Mouse (Mus musculus) lung, postnatal 25 days (tissue): Measurements from ENCODE around the gene Eif4g1.

ENCODE experiments used
- DNase-seq: peaks from one replicate; pipeline ENCODE4 v3.0.0; 2022; ENCODE audit warnings: low spot score

Eif4g1 gene

DNA sequence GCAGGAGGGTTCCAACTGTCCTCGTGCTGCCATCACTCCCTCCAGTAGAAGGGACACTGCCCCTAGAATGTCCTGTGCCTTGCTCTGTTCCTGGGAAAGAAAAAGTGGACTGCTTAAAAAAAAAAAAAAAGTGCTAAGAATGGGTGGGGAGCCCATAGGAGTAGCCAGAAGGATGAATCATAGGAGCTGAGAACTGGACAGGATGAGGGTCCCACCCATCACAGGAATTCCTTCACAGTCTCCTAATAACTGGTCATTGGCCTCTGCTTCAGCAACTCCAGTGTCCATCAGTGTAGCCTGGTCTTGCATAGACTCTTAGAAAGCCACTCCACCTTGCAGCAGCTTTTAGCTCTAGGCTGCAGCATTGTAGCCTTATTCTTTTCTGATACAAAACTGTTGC is 58.3 kb downstream of the Eif4g1 start:
- DNase-seq = no peak

DNA sequence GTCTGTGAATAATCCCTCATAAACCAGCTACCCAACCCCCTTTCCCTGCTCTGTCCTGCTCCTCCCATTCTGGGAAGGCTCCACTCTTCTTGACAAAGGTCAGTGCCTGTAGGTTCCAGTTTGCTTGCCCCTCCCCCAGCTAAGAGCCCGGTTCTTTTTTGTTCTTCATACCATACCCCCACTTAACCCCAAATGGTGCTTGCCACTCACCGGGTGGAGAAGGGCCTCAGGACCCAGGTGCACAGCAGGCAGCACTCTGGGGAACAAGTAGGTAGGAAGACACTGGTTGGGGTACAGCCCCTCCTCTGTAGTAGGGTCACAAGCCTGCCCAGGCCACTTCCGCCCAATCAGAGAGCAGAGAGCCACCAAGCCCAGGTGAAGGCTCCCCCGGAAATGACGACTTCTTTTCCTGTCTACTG is 62.2 kb downstream of the Eif4g1 start:
- no peak for DNase-seq

DNA sequence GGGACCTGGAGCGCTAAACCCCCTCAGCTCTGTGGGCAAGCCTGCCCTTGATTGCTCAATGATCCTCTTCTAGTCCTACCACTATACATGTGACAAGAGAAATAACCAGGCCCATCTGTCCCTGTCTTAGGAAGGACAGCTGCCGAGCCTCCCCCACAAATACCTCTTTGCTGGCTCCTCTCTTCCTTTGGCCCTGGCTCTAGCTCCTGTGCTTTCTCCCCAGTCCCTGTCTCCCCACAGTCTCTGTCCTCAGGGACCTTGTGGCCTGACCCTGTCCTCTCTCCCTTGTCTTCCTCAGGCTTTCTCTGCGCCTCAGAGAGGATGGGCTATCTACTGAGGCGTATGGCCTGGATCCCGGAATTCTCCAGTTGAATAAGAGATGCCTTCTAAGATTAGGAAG is 63.6 kb downstream of the Eif4g1 start:
- DNase-seq = no peak

DNA sequence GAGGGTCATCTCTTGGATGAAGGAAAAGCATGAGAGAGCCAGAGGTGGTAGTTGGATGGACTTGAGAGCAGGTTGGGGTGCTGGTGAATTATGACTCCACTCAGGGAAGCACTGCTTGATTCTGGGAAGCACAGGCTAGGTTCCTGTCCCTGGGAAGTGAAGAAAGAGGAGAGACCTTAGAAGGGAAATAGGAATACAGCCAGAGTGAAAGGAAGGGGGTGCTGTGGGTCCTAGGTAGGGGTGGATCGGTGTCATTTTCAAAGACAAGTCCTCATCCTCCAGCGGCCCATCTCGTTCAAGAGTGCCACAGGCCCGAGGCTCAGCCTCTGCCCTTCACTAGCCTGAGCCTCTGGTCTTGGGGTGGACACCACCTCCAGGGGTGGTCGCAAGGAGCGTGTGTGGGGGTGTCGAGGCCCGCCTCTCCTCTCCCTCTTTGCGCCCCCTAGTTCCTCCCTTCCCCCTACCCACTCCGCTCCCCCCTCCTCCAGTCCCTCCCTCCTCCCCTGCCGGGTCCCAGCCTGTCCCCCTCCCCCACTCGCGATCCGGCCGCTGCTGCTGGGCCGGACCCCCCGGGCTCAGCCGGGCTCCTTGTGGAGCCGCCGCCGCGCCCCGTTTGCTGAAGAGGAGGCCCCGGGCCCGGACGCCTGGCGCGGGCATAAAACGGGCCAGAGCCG is 64.3 kb downstream of the Eif4g1 start:
- DNase-seq = no peak

DNA sequence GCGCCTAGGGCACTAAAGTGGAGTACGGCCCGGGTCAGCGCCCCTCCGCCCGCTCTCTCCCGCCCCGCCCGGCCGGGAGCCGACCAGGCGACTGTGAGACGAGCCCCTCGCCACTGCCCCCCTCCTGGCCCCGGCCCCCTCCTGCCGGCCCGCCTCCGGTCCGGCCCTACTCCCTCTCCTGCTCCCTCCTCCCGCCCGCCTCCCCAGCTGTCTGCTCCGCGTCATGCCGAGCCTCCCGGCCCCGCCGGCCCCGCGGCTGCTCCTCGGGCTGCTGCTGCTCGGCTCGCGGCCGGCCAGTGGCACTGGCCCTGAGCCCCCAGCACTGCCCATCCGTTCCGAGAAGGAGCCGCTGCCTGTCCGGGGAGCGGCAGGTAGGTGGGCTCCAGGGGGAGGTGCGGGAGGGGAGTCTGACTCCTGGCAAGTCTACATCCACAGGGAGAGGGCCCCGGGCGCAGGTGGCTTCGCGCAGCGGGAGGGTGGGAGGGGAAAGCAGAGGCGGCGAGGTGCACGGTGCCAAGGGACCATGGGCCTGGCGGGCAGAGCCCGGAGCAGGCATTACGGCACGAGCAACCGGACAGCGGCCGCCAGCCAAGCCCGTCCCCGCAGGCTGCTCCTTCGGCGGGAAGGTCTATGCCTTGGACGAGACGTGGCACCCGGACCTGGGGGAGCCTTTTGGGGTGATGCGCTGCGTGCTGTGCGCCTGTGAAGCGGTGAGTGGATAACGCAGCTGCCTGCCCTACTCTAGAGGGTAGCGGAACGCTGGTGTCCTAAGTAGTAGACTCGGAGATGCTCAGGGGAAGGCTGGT is 65.0 kb downstream of the Eif4g1 start, which contains the start of gene Chrd:
Chrd (plus strand) TSS at position 203 of the 806 bp plus-strand sequence.
- DNase-seq = peak; percentile 51

DNA sequence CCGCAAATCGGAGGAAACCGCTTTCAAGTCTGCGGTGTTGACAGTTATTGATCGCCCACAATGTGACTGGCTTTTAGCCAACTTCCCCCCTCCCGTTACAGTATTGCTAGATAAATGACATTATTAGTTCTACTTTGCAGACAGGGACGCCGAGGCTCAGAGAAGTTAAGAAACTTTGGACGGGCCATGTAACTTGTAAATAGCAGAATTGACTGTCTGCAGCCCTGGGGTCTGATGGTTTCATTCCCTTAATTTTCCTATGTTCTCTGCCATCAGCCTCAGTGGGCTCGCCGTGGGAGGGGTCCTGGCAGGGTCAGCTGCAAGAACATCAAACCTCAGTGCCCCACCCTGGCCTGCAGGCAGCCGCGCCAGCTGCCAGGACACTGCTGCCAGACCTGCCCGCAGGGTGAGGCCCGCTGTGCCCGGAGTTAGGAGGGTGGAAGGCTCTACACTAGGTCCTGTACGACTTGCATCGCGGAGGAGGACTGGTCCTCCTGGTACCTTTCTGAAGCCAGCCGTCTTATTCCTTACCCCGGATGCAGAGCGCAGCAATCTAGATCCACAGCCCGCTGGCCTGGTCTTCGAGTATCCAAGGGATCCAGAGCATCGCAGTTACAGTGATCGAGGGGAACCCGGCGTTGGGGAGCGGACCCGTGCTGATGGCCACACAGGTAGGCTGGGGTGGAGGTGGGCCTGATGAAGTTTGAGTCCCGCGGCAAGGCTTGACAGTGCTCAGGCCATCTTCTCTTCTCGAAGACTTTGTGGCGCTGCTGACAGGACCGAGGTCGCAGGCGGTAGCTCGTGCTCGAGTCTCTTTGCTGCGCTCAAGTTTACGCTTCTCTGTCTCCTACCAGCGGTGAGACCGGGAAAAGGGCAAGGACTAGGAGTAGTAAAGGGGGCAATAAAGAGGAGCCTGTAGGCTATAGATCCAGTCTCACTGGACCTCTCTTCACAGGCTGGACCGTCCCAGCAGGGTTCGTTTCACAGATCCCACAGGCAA is 65.9 kb downstream of the Eif4g1 start, which contains the start of gene Thpo:
Thpo (minus strand) TSS at position 781 of the 1,000 bp plus-strand sequence.
- no peak for DNase-seq

DNA sequence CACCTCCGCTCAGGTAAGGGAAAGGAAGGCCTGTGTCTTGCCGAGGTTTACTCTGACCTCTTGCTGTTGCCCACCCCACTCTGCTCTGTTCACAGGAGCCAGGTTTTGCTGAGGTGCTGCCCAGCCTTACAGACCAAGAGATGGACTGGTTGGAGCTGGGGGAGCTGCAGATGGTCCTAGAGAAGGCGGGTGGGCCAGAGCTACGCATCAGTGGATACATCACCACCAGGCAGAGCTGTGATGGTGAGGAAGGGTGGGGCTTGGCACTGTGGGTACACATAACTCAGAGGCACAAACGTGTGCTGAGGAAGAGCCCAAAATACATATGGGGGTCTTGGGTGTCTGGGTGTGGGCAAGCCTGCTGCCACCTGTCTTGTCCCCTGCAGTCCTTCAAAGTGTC is 67.5 kb downstream of the Eif4g1 start:
- DNase-seq = no peak

DNA sequence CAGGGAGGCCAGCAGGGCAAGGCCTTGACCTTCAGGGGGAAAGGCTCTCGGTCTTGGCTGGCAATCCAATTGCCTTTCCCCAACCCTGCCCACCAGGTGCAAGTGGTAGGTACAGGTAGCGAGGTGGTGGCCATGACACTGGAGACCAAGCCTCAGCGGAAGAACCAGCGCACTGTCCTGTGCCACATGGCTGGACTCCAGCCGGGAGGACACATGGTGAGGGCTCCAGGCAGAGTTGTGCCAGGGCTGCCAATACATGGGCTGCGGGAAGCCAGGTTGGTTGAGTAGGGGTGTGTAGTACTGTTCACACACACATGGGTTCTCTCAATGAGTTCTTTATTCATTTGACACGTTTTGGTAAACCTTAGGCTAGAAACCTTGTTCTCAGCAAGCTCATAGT is 68.1 kb downstream of the Eif4g1 start:
- DNase-seq = no peak

DNA sequence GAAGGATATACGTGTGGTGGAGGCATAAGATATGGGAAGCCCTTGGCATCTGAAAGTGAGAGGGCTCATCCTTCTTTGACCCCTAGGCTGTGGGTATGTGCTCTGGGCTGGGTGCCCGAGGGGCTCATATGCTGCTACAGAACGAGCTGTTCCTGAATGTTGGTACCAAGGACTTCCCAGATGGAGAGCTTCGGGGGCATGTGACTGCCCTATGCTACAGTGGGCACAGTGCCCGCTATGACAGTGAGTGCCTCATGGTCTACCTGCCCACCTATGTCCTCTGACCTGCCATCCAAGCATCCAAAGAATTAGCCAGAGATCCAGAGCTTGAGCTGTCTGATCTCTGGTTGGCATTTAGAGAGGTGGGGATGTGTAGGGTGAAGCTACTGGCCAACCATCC is 68.7 kb downstream of the Eif4g1 start:
- no peak for DNase-seq

DNA sequence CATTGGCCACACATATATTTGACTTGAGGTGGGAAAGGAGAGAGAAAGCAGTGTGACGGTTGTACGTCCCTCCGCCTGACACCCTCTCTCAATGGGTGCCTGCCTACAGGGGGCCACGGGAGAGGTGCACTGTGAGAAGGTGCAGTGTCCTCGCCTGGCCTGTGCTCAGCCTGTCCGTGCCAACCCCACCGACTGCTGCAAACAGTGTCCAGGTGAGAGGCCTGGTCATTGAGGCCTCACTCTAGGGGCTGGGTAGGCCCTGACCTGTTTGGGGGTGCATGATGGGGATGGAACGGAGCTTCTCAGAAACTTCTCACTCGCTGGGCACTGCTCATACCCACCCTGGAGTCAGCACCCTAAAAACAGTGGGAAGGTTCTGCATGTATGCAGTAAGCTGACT is 71.7 kb downstream of the Eif4g1 start:
- no peak for DNase-seq
